Mouse (Mus musculus): ENCODE measurements at regions not wholly inside any gene's neighbourhood (a gene's known extent, or its start where the extent isn't known, plus 50 kb on each side); places are given as distances from the start of the nearest gene placed in this dataset.
A peak's percentile ranks its signal among the peaks of the same experiment; 100 is the strongest.
"Not testable (repeated sequence)": the region's sequence is repeated elsewhere in the genome, so short reads cannot be mapped to it uniquely, and the experiment has no call there.

- DNase-seq: no peak
Observed at GRCm38 (mm10) chr13:44469675-44470074, 259.6 kb upstream of the Jarid2 start.

DNA sequence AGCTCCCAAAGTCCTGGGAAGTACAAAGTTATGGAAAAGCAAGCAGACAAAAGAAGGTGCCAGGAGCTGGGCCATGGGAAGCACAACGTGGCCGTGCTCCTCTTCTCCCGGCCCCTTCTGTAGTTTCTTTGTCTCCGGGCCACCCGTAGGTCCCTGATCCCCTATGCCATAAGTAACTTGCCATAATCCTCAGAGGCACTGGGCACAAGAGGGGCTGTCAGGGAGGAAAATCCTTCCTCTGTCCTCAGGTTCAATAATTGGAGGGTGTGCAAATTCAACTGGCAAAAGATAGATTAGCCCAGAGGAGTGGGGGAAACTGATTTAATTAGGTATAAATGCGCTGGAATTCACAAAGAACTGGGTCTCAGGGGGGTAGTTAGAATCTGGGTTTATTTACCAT lies 256.1 kb upstream of the Jarid2 start:
- no peak for DNase-seq

DNA sequence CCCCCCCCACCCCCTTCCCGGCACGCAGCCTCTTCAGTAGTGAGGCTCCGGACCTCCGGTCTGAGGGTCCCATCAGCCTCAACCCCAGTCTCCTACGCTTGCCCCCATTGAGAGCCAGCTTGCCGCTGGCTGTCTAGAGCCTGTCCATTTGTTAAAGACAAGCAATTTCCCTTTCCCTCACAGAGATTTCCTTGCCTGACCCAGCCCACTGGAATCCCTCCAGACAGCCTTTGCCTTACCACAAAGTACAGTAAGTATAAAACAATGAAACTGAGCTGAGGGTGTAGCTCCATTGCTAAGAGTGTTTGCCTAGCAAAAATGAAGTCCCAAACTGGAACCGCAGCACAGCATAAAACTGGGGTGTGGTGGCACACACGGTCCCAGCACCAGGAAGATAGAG lies 252.4 kb upstream of the Jarid2 start:
- DNase-seq: peak; percentile 56 to 67

GRCm38 (mm10) chr13:44480128-44480527 lies 249.1 kb upstream of the Jarid2 start:
- DNase-seq: peak; percentile 42 to 48

GRCm38 (mm10) chr13:44482661-44483060 lies 246.6 kb upstream of the Jarid2 start:
- no peak for DNase-seq

- DNase-seq: no peak
Observed at GRCm38 (mm10) chr13:44484582-44485329, 244.5 kb upstream of the Jarid2 start.

- DNase-seq: no peak
Observed at GRCm38 (mm10) chr13:44490935-44491465, 238.3 kb upstream of the Jarid2 start.

DNA sequence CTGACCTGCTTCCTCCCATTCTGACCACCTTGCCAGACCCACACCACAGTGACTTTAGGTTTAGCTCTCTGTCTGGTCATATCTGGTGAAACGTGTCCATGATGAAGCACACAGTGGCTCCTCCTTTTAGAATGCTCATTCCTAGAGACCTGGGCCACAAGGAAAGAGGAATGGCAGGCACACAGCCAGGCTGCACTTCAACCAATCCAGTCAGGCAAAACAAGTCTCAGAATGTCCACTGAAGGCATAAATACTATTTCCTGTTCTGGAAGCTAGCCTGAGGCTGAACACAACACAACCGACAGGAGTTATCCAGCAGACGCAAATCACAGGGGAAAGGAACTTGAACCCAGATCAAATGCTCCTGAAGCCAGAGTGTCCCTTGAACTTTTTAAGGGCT lies 235.4 kb upstream of the Jarid2 start:
- peak in 1 of 2 experiments; percentile 29 for DNase-seq

DNA sequence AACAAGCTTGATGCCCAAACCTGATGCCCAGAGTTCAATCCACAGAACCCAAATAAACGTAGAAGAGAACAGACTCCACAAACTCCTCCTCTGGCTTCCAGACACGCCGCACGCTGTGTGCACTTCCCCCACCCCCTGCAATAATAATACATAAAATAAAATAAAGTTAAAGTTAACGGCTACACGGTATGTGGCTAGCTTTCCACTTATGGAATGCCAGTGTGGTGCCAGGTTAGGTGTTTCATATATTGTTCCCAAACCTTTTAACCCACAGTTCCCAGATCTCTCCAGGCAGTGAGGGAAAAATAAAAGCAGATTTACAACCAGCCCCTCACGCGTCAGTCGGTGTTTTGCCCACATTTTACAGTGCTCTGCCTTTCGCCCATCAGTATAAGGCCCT lies 233.8 kb upstream of the Jarid2 start:
- DNase-seq: no peak

GRCm38 (mm10) chr13:44496596-44496995 lies 232.7 kb upstream of the Jarid2 start:
- no peak for DNase-seq

DNA sequence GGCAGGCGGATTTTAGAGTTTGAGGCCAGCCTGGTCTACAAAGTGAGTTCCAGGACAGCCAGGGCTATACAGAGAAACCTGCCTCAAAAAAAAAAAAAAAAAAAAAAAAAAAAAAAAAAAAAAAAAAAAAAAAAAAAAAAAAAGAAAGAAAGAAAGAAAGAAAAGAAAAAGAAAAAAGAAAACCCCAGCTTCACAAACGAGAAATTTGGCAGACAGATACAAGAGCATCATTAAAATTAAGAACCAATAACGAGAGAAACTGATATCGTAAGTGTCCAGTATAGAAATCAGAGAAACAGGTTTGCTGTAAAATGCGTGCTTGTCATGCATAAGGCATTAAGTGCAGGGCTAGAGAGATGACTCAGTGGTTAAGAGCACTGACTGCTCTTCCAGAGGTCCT lies 228.4 kb upstream of the Jarid2 start:
- DNase-seq: not testable (repeated sequence)

GRCm38 (mm10) chr13:44501777-44502321 lies 227.4 kb upstream of the Jarid2 start:
- no peak for DNase-seq

- DNase-seq: peak; percentile 82 to 88
Observed at GRCm38 (mm10) chr13:44502612-44503256, 226.5 kb upstream of the Jarid2 start.

DNA sequence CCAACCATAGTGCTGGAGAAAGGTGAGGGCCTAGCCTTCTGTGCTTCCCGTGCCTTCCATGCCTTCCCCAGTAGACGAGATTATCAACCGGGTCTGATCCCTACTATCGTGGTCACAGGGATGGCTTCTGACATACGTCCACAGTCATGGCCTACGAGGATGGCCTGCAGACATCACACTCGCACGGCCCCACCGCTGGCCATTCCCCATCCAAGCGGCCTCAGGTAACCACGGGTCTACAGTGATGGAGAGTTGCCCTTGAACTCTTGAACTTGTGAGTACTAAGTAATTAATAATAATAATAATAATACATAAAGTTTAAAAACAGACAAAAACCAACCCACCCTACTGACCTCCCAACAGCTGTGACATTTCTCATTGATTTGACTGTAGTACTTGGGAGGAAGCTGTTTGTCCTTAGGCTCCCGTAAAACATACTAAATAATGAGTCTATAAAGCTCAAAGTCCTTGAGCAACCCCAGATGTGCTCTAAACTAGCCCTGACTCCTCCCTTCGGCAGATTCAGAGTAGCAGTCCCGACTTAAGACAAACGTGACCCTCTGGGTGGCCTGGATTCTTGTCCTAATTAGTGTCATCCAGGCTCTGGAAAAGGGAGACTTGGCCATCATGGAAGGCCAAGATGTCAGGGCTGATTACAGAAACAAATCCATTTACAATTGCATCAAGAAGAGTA lies 225.9 kb upstream of the Jarid2 start:
- peak in 1 of 2 experiments; percentile 47 for DNase-seq

DNA sequence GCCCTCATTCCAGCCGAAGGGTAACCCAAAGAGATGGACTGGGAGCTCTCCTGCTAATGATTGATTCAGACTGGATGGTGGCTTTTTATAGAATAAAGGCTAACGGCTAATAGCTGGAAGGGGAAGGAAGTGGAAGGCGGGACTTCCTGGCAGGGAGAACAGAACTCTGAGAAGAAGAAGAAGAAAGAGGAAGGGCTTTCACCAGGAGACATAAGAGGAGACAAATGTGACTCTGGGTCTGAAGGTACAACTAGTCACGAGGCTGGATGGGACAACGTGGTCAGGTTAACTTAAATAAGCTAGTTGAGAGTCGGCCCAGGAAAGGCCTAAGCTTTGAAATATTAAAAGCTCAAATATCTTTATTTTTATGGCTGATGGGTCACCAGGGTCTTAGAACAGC lies 224.8 kb upstream of the Jarid2 start:
- DNase-seq: no peak

DNA sequence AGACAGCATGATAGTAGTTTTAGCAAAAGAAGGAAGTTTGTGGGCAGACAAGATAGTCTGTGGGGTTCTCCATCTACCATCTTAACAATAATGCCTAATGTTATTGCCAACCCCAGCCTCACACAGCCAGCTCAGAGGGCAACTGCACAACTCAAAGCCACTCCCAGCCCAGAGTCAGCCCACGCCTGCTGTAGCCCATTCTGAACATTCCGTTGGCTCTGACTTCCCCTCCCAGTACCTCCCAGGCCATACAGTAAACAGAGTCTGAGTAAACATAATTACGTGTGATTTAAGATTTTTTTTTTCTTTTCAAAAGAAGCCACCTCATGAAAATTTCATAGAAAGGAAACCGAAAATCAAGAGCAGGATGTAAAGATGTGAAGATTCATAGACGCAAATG lies 222.3 kb upstream of the Jarid2 start:
- DNase-seq: no peak

GRCm38 (mm10) chr13:44509526-44510159 lies 219.6 kb upstream of the Jarid2 start:
- DNase-seq: no peak

- peak; percentile 31 to 61 for DNase-seq
Observed at GRCm38 (mm10) chr13:44513378-44514285, 215.6 kb upstream of the Jarid2 start.

DNA sequence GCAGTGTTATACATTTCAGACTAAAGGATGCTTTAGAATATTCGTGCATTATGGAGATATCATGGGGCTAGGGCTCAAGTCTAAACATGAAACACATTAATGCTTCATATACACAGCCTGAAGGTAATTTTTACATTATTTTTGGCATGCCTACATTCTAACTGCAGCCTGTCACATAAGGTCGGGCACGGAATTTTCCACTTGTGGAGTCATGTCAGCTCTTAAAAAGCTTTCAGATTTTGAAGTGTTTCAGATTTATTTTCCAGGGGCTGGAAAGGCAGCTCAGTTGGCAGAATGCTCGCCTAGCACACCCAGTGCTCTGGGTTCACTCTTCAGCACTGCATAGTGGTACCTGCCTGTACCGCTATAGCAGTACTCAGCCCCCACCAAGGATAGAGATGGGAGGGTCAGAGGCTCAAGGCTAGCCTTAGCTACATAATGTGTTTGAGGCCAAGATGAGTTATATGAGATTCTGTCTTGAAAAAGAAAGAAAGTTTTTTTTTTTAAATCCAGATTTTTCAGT lies 214.6 kb upstream of the Jarid2 start:
- no peak for DNase-seq

DNA sequence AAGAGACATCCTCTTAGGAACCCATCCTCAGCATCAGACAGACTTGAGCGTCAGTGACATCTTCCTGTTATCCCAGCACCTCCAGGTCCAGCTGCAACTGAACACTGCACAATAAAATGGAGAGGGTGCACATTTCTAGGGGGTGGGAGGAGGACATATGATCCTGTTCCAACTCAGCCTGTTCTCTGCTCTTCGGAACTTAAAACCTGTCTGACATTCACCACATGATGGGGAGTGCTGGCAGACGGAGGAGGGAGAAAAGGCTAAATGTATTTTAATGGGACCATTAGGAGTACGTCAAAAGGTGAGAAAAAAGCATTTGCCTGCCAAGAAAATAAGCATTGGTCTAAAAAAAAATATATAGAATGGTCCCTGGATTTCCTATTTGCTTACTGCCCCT lies 212.4 kb upstream of the Jarid2 start:
- no peak for DNase-seq

GRCm38 (mm10) chr13:44517312-44517711 lies 212.0 kb upstream of the Jarid2 start:
- no peak for DNase-seq

DNA sequence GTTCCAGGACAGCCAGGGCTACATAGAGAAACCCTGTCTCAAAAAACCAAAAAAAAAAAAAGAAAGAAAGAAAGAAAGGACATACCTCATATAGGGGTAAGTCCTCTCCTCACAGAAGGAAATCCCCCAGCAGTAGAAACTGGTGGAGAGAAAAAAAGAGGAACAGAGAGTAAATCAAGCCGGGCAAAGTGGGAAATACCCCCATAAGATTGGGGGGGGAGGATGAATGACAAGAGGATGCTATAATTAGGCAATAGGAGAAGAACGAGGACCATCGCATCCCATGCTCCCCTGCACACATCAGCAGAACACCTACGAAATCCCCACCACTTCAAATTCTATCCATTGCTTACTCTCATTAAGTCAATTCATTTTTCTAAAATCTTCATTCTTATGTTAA lies 211.1 kb upstream of the Jarid2 start:
- no peak for DNase-seq

All from kidney, adult 8-10 months (tissue).